Mouse (Mus musculus): ENCODE measurements at regions not wholly inside any gene's neighbourhood (a gene's known extent, or its start where the extent isn't known, plus 50 kb on each side); places are given as distances from the start of the nearest gene placed in this dataset.

- DNase-seq = no peak
Measured at GRCm38 (mm10) chr16:28109771-28110170, 643.1 kb downstream of the Fgf12 start.
